8 mouse cellular contexts compared by ENCODE assay signal in genomic region chr7:101309985-101310326, GRCm38 (mm10). TPM values are rescaled to one million over a fixed set of nuclear protein-coding genes. Genes with fewer than 3 reads are reported as not detected.
DNase-seq lines count a peak whose midpoint lies in the region; ATAC-seq and TF ChIP-seq lines count a peak whose summit lies in the region.

No protein-coding gene starts in this region.

- H3K4me2 ChIP-seq in forebrain, embryonic 13.5 days = peak overlapping the region; percentile 63
- peak overlapping the region; percentile 74 for H3K4me2 ChIP-seq in liver, embryonic 13.5 days

- peak overlapping the region; percentile 63 for H3K4me3 ChIP-seq in heart, embryonic 10.5 days
- H3K4me3 ChIP-seq in C2C12 (ENCODE audit: insufficient read depth, poor library complexity, severe bottlenecking) = no peak overlapping the region
- H3K4me3 ChIP-seq in forebrain, embryonic 13.5 days = peak overlapping the region; percentile 66
- peak overlapping the region; percentile 67 for H3K4me3 ChIP-seq in liver, embryonic 13.5 days (replicated peaks)

- no peaks in the 10 kb centered on the region for H3K27me3 ChIP-seq in heart, embryonic 10.5 days (ENCODE audit: insufficient read depth, poor library complexity, severe bottlenecking)
- H3K27me3 ChIP-seq in C2C12 (ENCODE audit: control insufficient read depth, insufficient read depth, insufficient read length) = no peaks in the 10 kb centered on the region
- H3K27me3 ChIP-seq in forebrain, embryonic 13.5 days = 0 out of 2 replicates have a peak, but pooled peaks cover 3% of the 10 kb centered on the region
- no peaks in the 10 kb centered on the region for H3K27me3 ChIP-seq in liver, embryonic 13.5 days

- peak overlapping the region; percentile 89 for H3K27ac ChIP-seq in heart, embryonic 10.5 days
- H3K27ac ChIP-seq in forebrain, embryonic 13.5 days = no peak overlapping the region
- H3K27ac ChIP-seq in liver, embryonic 13.5 days = peak overlapping the region; percentile 93

- no peaks in the 10 kb centered on the region for H3K79me3 ChIP-seq in C2C12 (ENCODE audit: low read depth)

- no peak for TF ChIP-seq CTCF in C2C12 (IDR thresholded peaks at IDR 0.05; ENCODE audit: control insufficient read depth, insufficient read depth, insufficient read length)

- H3K79me2 ChIP-seq in C2C12 (ENCODE audit: control insufficient read depth, insufficient read depth) = no peaks in the 10 kb centered on the region

- intact Hi-C loops in heart, postnatal 36 days (cut with DNase I) = loop anchor here (2.0 kb wide), 1 partner anchor 103 kb away; no protein-coding TSS in a partner anchor

- 38% methylated on average over 5 of the region's 5 CpGs for WGBS in heart, embryonic 10.5 days
- WGBS in forebrain, embryonic 13.5 days = 34% methylated on average over 5 of the region's 5 CpGs
- 39% methylated on average over 5 of the region's 5 CpGs for WGBS in liver, embryonic 13.5 days (ENCODE audit: insufficient replicate concordance)

- peak overlapping the region; percentile 76; the same call in 1 of the 2 replicates for H3K9ac ChIP-seq in forebrain, embryonic 13.5 days
- peak overlapping the region; percentile 82 for H3K9ac ChIP-seq in liver, embryonic 13.5 days

- H3K9me3 ChIP-seq in heart, embryonic 10.5 days = no peaks in the 10 kb centered on the region
- H3K9me3 ChIP-seq in forebrain, embryonic 13.5 days (replicated peaks) = no peaks in the 10 kb centered on the region
- no peaks in the 10 kb centered on the region for H3K9me3 ChIP-seq in liver, embryonic 13.5 days (replicated peaks)

- peaks cover 17% of the 10 kb centered on the region; the same call in 1 of the 2 replicates for H3K4me1 ChIP-seq in heart, embryonic 10.5 days
- H3K4me1 ChIP-seq in forebrain, embryonic 13.5 days = no peaks in the 10 kb centered on the region; the same call in 1 of the 2 replicates
- peaks cover 46% of the 10 kb centered on the region for H3K4me1 ChIP-seq in liver, embryonic 13.5 days (replicated peaks)

- H3ac ChIP-seq in C2C12 (ENCODE audit: control insufficient read depth, insufficient read length, low read depth) = peak overlapping the region; percentile 50

- H3K36me3 ChIP-seq in heart, embryonic 10.5 days = no peaks in the 10 kb centered on the region
- no peaks in the 10 kb centered on the region for H3K36me3 ChIP-seq in C2C12 (ENCODE audit: control insufficient read depth, insufficient read depth)
- H3K36me3 ChIP-seq in forebrain, embryonic 13.5 days (ENCODE audit: poor library complexity, severe bottlenecking) = no peaks in the 10 kb centered on the region
- no peaks in the 10 kb centered on the region for H3K36me3 ChIP-seq in liver, embryonic 13.5 days

- DNase-seq in heart, embryonic 10.5 days (ENCODE audit: low spot score) = no peak
- DNase-seq in heart, postnatal 36 days = no peak
- no peak for DNase-seq in liver, embryonic 13.5 days
- DNase-seq in adrenal gland, adult 2 months = no peak
- no peak for DNase-seq in adrenal gland, postnatal 10 days
- no peak for DNase-seq in layer of hippocampus, adult 9-10 months (ENCODE audit: low spot score)

- ATAC-seq in forebrain, embryonic 13.5 days = no peak; the same call in 1 of the 2 replicates
- no peak for ATAC-seq in liver, embryonic 13.5 days (ENCODE audit: low read depth)

TF ChIP-seq in C2C12, 6 proteins besides CTCF, POLR2A, EP300 and RAD21:
- TF ChIP-seq FOSL1 (IDR thresholded peaks at IDR 0.05; ENCODE audit: insufficient read depth, low read length, poor library complexity, severe bottlenecking) (no peak), MYOG (IDR thresholded peaks at IDR 0.05; ENCODE audit: control insufficient read depth, extremely low read depth, insufficient read length) (no peak), MYOD1 (IDR thresholded peaks at IDR 0.05; ENCODE audit: control insufficient read depth, insufficient read length, low read depth) (no peak), USF1 (IDR thresholded peaks at IDR 0.05; ENCODE audit: low read depth) (no peak), MAX (IDR thresholded peaks at IDR 0.05) (no peak), CEBPB (IDR thresholded peaks at IDR 0.05; ENCODE audit: low read depth) (no peak)

RNA-seq across cellular contexts. Expression of gene Stard10, which starts 6.9 kb away (rescaled TPM):
- polyA plus RNA-seq in heart, embryonic 10.5 days (2016; fragmentation: Nextera tagmentation; extraction: Ambion mirVana) = 24.7 and 62.7 TPM in 2 replicates
- 10 to 100 TPM; 48.3 to 61.3 TPM for total RNA-seq in heart, postnatal 36 days (2021)
- 10.9 TPM for polyA plus RNA-seq in C2C12 (2012; fragmentation: generic; extraction: Trizol)
- polyA plus RNA-seq in forebrain, embryonic 13.5 days (2015; fragmentation: Nextera tagmentation; extraction: Ambion mirVana) = 4.4 and 4.6 TPM in 2 replicates
- polyA plus RNA-seq in liver, embryonic 13.5 days (2015; fragmentation: Nextera tagmentation; extraction: Ambion mirVana) = 78.5 and 81.3 TPM in 2 replicates
- 10 to 100 TPM; 29.9 to 78.1 TPM for total RNA-seq in adrenal gland, adult 2 months (2021)
- 27.6 and 46.9 TPM in 2 replicates for polyA plus RNA-seq in adrenal gland, adult 2 months (2012; rRNA removed)
- 100 to 1,000 TPM in 1 of 2 experiments, 10 to 100 TPM in 1; 53.2 to 109 TPM for total RNA-seq in adrenal gland, postnatal 10 days (2021)

RNA-seq across cellular contexts. Expression of gene Atg16l2, which starts 7.9 kb away (rescaled TPM):
- polyA plus RNA-seq in heart, embryonic 10.5 days (2016; fragmentation: Nextera tagmentation; extraction: Ambion mirVana) = 19.2 and 22.1 TPM in 2 replicates
- total RNA-seq in heart, postnatal 36 days (2021) = 10 to 100 TPM in 1 of 2 experiments, 1 to 10 TPM in 1; 8.6 to 12.7 TPM
- 8.3 TPM for polyA plus RNA-seq in C2C12 (2012; fragmentation: generic; extraction: Trizol)
- 14.4 and 14.5 TPM in 2 replicates for polyA plus RNA-seq in forebrain, embryonic 13.5 days (2015; fragmentation: Nextera tagmentation; extraction: Ambion mirVana)
- polyA plus RNA-seq in liver, embryonic 13.5 days (2015; fragmentation: Nextera tagmentation; extraction: Ambion mirVana) = 4.2 and 4.9 TPM in 2 replicates
- total RNA-seq in adrenal gland, adult 2 months (2021) = 10 to 100 TPM; 17.7 to 22.3 TPM
- polyA plus RNA-seq in adrenal gland, adult 2 months (2012; rRNA removed) = 17.5 and 19.5 TPM in 2 replicates
- total RNA-seq in adrenal gland, postnatal 10 days (2021) = 10 to 100 TPM; 14.6 to 18.5 TPM

RNA-seq across cellular contexts. Expression of gene Arap1, which starts 37.9 kb away (rescaled TPM):
- 15.9 and 24.6 TPM in 2 replicates for polyA plus RNA-seq in heart, embryonic 10.5 days (2016; fragmentation: Nextera tagmentation; extraction: Ambion mirVana)
- 10 to 100 TPM; 28.7 to 33.9 TPM for total RNA-seq in heart, postnatal 36 days (2021)
- polyA plus RNA-seq in C2C12 (2012; fragmentation: generic; extraction: Trizol) = 21.6 TPM
- 4.8 and 6.0 TPM in 2 replicates for polyA plus RNA-seq in forebrain, embryonic 13.5 days (2015; fragmentation: Nextera tagmentation; extraction: Ambion mirVana)
- 13.1 and 14.8 TPM in 2 replicates for polyA plus RNA-seq in liver, embryonic 13.5 days (2015; fragmentation: Nextera tagmentation; extraction: Ambion mirVana)
- 10 to 100 TPM; 31.2 to 49.8 TPM for total RNA-seq in adrenal gland, adult 2 months (2021)
- 58.4 and 60.7 TPM in 2 replicates for polyA plus RNA-seq in adrenal gland, adult 2 months (2012; rRNA removed)
- total RNA-seq in adrenal gland, postnatal 10 days (2021) = 10 to 100 TPM; 47.2 to 74.1 TPM
